Mouse (Mus musculus): ENCODE results near the gene Foxn3. TPM values are rescaled to one million over a fixed set of nuclear protein-coding genes. Genes with fewer than 3 reads are reported as not detected.

Gene Foxn3
- total RNA-seq, 1 experiment from 2014 or later, result 96.6 TPM

DNA sequence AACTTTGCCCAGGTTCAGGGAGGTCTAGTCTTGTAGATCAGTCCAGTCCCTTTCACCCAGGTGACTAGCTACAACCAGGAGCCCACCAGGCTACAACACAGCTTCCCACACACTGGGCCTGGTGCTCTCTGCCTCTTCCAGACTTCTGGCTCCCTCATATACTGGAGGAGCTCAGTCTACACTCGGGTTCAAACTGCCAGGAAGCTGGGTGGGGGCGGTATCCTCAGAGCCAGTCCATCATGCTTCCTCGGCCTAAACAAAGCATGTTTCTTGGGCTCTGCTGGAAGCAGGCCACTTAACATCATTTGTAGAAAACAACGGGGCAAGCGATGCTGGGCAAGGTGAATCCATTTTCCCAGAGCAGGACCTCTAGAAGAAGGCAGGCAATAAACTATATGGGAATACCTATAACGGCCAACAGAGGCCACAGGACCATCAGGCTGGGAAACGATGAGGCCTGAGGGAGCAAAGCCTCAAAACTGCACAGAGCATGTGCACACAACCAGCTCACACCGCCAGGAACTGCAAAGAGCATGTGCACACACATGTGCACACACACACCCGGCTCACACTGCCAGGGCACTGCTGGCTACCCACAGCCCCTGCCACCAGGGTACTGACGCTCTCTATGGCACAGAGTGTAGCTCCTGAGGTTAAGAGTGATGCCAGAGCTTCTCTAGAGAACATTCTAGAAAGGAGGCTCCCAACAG lies 214.3 kb downstream of the Foxn3 start:
- no peak for ATAC-seq (replicated peaks; ENCODE audit: insufficient number of reproducible peaks, low FRiP score, low TSS enrichment, poor library complexity, severe bottlenecking)

- peak; percentile 14; the same call in 1 of the 2 replicates for ATAC-seq (replicated peaks; ENCODE audit: insufficient number of reproducible peaks, low FRiP score, low TSS enrichment, poor library complexity, severe bottlenecking)
These were observed 215.9 kb downstream of the Foxn3 start for GRCm38 (mm10) chr12:99347512-99347911.

GRCm38 (mm10) chr12:99346982-99347381 lies 216.4 kb downstream of the Foxn3 start:
- peak; percentile 47; the same call in 1 of the 2 replicates for ATAC-seq (replicated peaks; ENCODE audit: insufficient number of reproducible peaks, low FRiP score, low TSS enrichment, poor library complexity, severe bottlenecking)

DNA sequence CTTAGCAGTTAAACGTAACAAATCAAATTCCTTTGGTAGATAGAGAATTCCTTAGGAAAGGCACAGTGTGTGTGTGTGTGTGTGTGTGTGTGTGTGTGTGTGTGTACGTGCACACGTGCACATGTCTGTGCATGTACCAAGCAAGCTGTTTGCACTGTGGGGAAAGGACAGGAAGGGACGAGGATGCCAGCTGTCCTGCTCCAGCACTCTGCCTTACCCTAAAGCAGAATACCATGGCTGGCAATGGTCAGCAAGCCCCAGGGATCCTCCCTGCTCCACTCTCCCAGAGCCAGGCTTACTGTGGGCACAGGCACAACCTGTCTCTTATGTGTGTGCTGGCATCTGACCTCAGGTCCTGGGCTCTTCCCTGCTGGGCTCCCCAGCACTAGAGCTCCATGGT lies 218.1 kb downstream of the Foxn3 start:
- no peak for ATAC-seq (replicated peaks; ENCODE audit: insufficient number of reproducible peaks, low FRiP score, low TSS enrichment, poor library complexity, severe bottlenecking)

DNA sequence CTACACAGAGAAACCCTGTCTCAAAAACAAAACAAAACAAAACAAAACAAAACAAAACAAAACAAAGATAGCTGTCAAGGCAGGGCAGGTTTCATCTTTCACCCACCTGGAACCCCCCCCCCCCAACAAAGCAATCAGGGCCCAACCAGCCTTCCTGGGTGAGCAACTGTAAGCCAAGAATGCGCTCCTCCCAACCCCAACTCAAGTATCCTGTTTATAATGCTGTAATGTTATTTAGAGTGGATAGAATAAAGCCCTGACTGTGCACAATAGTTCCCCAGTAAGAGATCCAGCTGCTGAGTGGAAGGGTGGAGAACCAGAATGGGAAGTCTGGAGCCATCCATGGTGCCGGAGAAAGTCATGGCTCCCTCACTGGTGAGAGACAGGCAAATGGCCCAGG lies 220.0 kb downstream of the Foxn3 start:
- no peak for ATAC-seq (replicated peaks; ENCODE audit: insufficient number of reproducible peaks, low FRiP score, low TSS enrichment, poor library complexity, severe bottlenecking)

DNA sequence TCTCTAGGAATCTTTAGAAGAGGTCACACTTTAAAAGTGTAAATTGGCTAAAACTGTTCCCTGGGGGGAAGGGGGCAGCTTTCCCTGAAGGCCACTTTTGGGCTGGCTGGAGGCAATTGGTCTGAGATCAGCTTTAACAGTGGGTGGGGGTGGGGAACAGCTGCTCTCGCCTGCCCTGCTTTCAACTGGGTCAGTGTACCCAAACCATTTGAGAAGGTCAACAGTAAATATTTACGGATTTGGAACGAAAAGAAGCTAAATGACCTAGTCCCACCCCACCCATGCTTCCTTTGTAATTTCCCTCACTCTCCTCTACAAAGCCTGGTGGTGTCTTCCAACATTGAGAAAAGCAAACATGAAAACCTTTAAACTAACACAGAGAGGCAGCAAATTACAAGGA lies 221.2 kb downstream of the Foxn3 start:
- ATAC-seq (replicated peaks; ENCODE audit: insufficient number of reproducible peaks, low FRiP score, low TSS enrichment, poor library complexity, severe bottlenecking), result no peak

DNA sequence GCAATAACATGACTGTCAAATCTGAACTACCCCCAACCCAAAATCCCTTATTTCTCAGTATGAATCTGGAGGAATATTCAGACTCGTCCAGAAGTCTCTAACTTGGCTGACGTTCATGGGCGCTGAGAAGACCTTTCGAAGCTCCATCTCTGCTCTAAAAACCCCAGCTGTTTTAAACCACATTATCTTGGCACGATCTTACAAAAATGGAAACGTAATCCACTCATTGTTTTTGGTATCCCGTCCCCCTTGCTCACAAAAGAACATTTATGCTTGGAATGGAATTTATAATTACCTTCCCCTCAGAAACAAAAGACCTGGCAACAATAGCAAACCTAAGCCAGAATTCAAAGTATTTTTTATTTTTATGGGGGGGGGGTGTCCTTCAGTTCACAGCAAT lies 221.6 kb downstream of the Foxn3 start:
- no peak for ATAC-seq (replicated peaks; ENCODE audit: insufficient number of reproducible peaks, low FRiP score, low TSS enrichment, poor library complexity, severe bottlenecking)

GRCm38 (mm10) chr12:99340418-99341182 lies 222.8 kb downstream of the Foxn3 start:
- no peak for ATAC-seq (replicated peaks; ENCODE audit: insufficient number of reproducible peaks, low FRiP score, low TSS enrichment, poor library complexity, severe bottlenecking)

- no peak for ATAC-seq (replicated peaks; ENCODE audit: insufficient number of reproducible peaks, low FRiP score, low TSS enrichment, poor library complexity, severe bottlenecking)
These were observed 223.6 kb downstream of the Foxn3 start for GRCm38 (mm10) chr12:99339640-99340325.

GRCm38 (mm10) chr12:99338754-99339153 lies 224.6 kb downstream of the Foxn3 start:
- ATAC-seq (replicated peaks; ENCODE audit: insufficient number of reproducible peaks, low FRiP score, low TSS enrichment, poor library complexity, severe bottlenecking), result no peak

GRCm38 (mm10) chr12:99337171-99337435 lies 226.3 kb downstream of the Foxn3 start:
- no peak for ATAC-seq (replicated peaks; ENCODE audit: insufficient number of reproducible peaks, low FRiP score, low TSS enrichment, poor library complexity, severe bottlenecking)

GRCm38 (mm10) chr12:99336349-99337170 lies 226.8 kb downstream of the Foxn3 start:
- no peak for ATAC-seq (replicated peaks; ENCODE audit: insufficient number of reproducible peaks, low FRiP score, low TSS enrichment, poor library complexity, severe bottlenecking)

DNA sequence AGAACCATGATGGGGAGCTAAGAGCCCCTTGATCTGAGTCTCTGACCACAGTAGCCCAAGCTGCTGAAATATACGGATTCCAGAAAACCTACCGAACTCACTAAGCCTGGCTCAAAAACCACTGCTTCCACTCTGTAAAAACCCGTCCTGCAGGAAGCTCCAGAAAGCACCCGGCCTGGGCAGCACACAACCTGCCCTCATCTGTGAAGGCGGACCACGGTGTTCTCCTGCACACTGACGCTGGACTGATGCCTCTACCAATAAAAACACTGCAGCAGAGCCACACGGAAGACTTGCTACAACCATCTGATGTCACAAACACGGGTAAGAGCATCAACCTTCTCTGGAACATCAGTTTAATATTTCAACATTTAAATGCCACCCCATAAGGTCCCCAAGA lies 227.8 kb downstream of the Foxn3 start:
- no peak for ATAC-seq (replicated peaks; ENCODE audit: insufficient number of reproducible peaks, low FRiP score, low TSS enrichment, poor library complexity, severe bottlenecking)

- ATAC-seq (replicated peaks; ENCODE audit: insufficient number of reproducible peaks, low FRiP score, low TSS enrichment, poor library complexity, severe bottlenecking), result no peak
These were observed 229.4 kb downstream of the Foxn3 start for GRCm38 (mm10) chr12:99334026-99334425.

- ATAC-seq (replicated peaks; ENCODE audit: insufficient number of reproducible peaks, low FRiP score, low TSS enrichment, poor library complexity, severe bottlenecking), result no peak
These were observed 229.9 kb downstream of the Foxn3 start for GRCm38 (mm10) chr12:99333304-99333968.

DNA sequence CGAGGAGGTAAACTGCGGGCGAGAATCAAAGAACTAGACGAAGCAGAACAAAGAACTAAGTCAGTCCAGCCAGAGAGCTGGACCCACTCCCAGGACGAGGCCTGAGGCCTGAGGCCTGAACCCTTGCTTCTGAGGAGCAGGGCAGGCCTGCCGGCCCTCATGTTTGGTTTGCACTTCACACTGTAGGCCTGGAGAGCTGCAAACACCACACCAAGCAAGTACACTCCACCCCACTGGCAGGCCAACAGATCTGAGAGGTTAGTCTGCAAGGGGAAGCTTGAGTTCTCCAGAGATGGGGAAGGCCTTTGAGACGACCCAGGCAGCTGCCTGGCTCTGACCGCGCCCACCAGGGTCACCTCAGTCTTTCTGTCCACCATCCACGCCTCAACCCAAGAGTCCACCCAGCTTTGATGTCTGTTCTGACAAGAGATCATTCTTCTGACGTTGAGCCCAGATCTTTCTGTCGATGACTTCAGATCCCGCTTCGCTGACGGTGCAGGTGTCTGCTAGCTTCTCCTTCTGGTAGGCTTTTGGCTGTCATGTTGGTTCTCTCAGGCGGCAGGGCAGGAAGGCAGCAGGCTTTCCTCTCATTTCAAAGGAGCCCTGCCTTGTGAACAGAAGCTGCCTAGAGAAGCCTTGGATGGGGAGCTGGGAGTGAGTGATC lies 231.1 kb downstream of the Foxn3 start:
- no peak for ATAC-seq (replicated peaks; ENCODE audit: insufficient number of reproducible peaks, low FRiP score, low TSS enrichment, poor library complexity, severe bottlenecking)

DNA sequence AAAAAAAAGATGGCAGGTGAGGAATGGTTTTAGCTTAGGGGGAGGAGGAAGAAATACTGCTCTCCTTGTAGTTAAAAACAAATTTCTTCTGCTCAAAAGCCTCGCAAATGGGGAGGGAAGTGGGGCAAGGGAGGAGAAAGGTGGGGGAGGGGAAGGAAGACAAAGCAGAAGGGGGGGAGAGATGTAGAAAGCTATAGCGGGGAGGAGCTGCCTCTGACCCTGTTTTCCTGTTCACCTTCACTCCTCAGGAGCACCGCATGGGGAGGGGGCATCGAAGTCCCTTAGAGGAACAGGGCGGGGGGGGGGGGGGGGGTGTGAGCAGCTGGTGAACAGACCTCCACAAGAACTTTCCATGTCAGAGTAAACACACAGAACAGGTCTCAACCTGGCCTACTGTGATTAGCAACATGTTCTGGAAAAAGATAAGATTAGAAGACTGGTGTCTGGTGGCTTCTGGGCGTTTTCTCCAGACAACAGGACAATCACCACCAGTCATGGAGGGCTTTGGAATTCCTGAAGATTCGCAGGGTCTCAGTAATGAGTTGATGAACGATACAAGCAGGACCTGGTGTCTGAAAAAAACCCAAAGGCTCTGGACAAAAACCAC lies 231.9 kb downstream of the Foxn3 start:
- no peak for ATAC-seq (replicated peaks; ENCODE audit: insufficient number of reproducible peaks, low FRiP score, low TSS enrichment, poor library complexity, severe bottlenecking)

DNA sequence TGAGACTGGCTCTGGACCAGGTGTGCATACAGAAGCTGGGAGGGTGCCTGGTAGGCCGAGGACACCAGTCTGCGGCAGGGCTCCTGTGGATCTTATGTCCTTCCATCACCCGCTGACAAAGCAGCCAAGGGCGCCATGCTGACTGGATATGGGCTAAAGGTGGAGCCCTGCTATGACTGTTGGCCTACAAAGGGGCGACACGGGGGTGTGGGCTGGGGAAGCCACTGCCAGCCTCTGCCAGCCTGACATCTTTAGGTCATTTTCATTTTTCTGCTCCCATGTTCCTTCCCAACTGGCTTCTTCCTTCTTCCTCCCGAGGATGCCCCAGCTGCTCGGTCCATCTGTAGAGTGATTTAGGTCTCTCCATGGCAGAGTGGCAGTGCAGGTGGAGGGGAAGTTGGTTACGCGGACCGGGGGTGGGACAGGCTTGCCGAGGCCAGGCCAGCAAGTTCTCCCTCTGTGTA lies 232.5 kb downstream of the Foxn3 start:
- no peak for ATAC-seq (replicated peaks; ENCODE audit: insufficient number of reproducible peaks, low FRiP score, low TSS enrichment, poor library complexity, severe bottlenecking)

All from monocyte, adult 5-6 weeks (primary cell).